In the genomic region with DNA sequence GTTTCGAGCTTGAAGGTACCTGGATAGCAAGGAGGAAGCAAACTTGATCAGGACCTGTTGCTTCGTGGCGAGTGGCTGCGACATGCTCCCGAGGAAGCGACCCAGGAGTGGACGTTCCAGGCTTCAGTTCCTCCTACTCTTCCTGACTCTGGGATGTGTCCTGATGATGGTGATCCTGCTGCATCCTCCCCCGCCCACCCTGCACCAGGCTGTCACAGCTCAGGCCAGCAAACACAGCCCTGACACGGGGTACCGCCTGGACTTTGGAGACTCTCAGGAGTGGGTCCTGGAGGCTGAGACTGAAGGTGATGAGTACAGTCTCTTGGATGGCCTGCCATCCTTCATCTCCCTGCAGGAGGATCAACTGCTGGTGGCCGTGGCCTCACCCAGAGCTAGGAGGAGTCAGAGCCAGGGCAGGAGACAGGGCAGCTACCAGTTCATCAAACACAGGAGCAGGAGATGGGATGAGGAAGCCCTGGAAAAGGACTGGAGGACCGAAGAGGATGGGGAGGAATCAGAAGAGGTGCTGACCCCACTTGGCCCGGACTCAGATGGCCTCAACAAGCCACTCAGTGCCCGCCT, we compare ENCODE assay signal across 10 mouse cellular contexts. TPM values are rescaled to one million over a fixed set of nuclear protein-coding genes. Genes with fewer than 3 reads are reported as not detected.
A peak's percentile ranks its signal among the peaks of the same experiment; 100 is the strongest.
DNase-seq lines count a peak whose midpoint lies in the region; ATAC-seq and TF ChIP-seq lines count a peak whose summit lies in the region.
"Had no signal": no experiment of that assay in that cellular context is flagged by ENCODE, and none has a peak within 500 bp of the region (broad histone marks: within the 10 kb centered on the region; RNA-seq: fewer than 3 reads in every experiment).

No protein-coding gene starts in this region.

- DNase-seq in brain, adult 2 months (ENCODE audit: low read depth, low spot score), result peak; percentile 37
- peak; percentile 61 for DNase-seq in cerebellum, adult 9-10 months
- DNase-seq in frontal cortex, postnatal 14 days (ENCODE audit: low spot score in 2 of 2), result no peak
- DNase-seq in forebrain, postnatal 0 days, result no peak
- no peak for DNase-seq in adrenal gland, adult 18-20 months (ENCODE audit: low spot score in 2 of 2)

- H3K9me3 ChIP-seq in intestine, postnatal 0 days (ENCODE audit: control insufficient read depth), result no peaks in the 10 kb centered on the region
- no peaks in the 10 kb centered on the region for H3K9me3 ChIP-seq in intestine, embryonic 15.5 days
- H3K9me3 ChIP-seq in heart, embryonic 14.5 days (ENCODE audit: control insufficient read depth, low read length), result no peaks in the 10 kb centered on the region
- H3K9me3 ChIP-seq in forebrain, postnatal 0 days (ENCODE audit: low read length), result no peaks in the 10 kb centered on the region
- H3K9me3 ChIP-seq: limb, embryonic 12.5 days had no signal

- H3K4me3 ChIP-seq in intestine, postnatal 0 days (ENCODE audit: low read depth, low read length), result no peak overlapping the region
- no peak overlapping the region for H3K4me3 ChIP-seq in intestine, embryonic 15.5 days (replicated peaks)
- 0 out of 4 replicates have a peak overlapping the region, but pooled peaks of 1 of the 2 experiments have one; percentile 14 for H3K4me3 ChIP-seq in heart, embryonic 14.5 days (ENCODE audit: control insufficient read depth in 1 of 2, insufficient read depth in 1 of 2, low read depth in 1 of 2, low read length in 2 of 2)
- H3K4me3 ChIP-seq in forebrain, postnatal 0 days (ENCODE audit: low read depth, low read length), result no peak overlapping the region
- H3K4me3 ChIP-seq: limb, embryonic 12.5 days had no signal

- peak overlapping the region; percentile 30; the same call in 1 of the 2 replicates for H3K4me2 ChIP-seq in intestine, postnatal 0 days (replicated peaks; ENCODE audit: low read depth)
- no peak overlapping the region for H3K4me2 ChIP-seq in intestine, embryonic 15.5 days (replicated peaks)
- peak overlapping the region; percentile 55; the same call in 1 of the 2 replicates for H3K4me2 ChIP-seq in heart, embryonic 14.5 days (ENCODE audit: low read length)
- no peak overlapping the region for H3K4me2 ChIP-seq in forebrain, postnatal 0 days (ENCODE audit: low read depth)

- no peaks in the 10 kb centered on the region; the same call in 1 of the 2 replicates for H3K4me1 ChIP-seq in intestine, postnatal 0 days (replicated peaks; ENCODE audit: control insufficient read depth, insufficient read depth, low read length)
- no peaks in the 10 kb centered on the region for H3K4me1 ChIP-seq in intestine, embryonic 15.5 days (replicated peaks)
- peaks cover 14% of the 10 kb centered on the region in 2 experiments for H3K4me1 ChIP-seq in heart, embryonic 14.5 days (ENCODE audit: control insufficient read depth in 2 of 2, insufficient read depth in 2 of 2, low read length in 2 of 2)
- H3K4me1 ChIP-seq in forebrain, postnatal 0 days (ENCODE audit: insufficient read depth), result peaks cover 8% of the 10 kb centered on the region

- no peaks in the 10 kb centered on the region for H3K27me3 ChIP-seq in intestine, postnatal 0 days (replicated peaks; ENCODE audit: control insufficient read depth, insufficient read depth, low read length)
- H3K27me3 ChIP-seq in intestine, embryonic 15.5 days (replicated peaks), result no peaks in the 10 kb centered on the region; the same call in 1 of the 2 replicates
- H3K27me3 ChIP-seq in heart, embryonic 14.5 days (ENCODE audit: control insufficient read depth, insufficient read depth, low read length), result peaks cover 8% of the 10 kb centered on the region
- H3K27me3 ChIP-seq in forebrain, postnatal 0 days (ENCODE audit: insufficient read depth, low read length), result no peaks in the 10 kb centered on the region
- H3K27me3 ChIP-seq: CH12.LX had no signal

- no peak for ATAC-seq in intestine, postnatal 0 days
- ATAC-seq in intestine, embryonic 15.5 days, result no peak
- ATAC-seq in heart, embryonic 14.5 days (ENCODE audit: insufficient number of reproducible peaks, insufficient read depth, low FRiP score, low read depth), result no peak
- no peak for ATAC-seq in forebrain, postnatal 0 days

- no peaks in the 10 kb centered on the region for H3K36me3 ChIP-seq in intestine, postnatal 0 days (ENCODE audit: control insufficient read depth, insufficient read depth)
- H3K36me3 ChIP-seq in intestine, embryonic 15.5 days, result no peaks in the 10 kb centered on the region
- no peaks in the 10 kb centered on the region for H3K36me3 ChIP-seq in heart, embryonic 14.5 days (ENCODE audit: control insufficient read depth, insufficient read depth, low read length)
- H3K36me3 ChIP-seq in forebrain, postnatal 0 days (ENCODE audit: insufficient read depth), result no peaks in the 10 kb centered on the region
- H3K36me3 ChIP-seq: limb, embryonic 12.5 days had no signal

- no peak for TF ChIP-seq CTCF in intestine, postnatal 0 days (IDR thresholded peaks at IDR 0.05; ENCODE audit: low read depth)
- no peak for TF ChIP-seq CTCF in forebrain, postnatal 0 days (IDR thresholded peaks at IDR 0.05; ENCODE audit: low read depth)

- H3K27ac ChIP-seq in intestine, postnatal 0 days (ENCODE audit: low read depth, low read length), result no peak overlapping the region
- H3K27ac ChIP-seq in intestine, embryonic 15.5 days, result no peak overlapping the region
- H3K27ac ChIP-seq in heart, embryonic 14.5 days (replicated peaks in 1 of 2; ENCODE audit: control insufficient read depth in 1 of 2, insufficient read depth in 1 of 2, low read depth in 2 of 2, low read length in 2 of 2), result no peak overlapping the region
- H3K27ac ChIP-seq in forebrain, postnatal 0 days (ENCODE audit: low read depth, low read length), result no peak overlapping the region
- H3K27ac ChIP-seq: limb, embryonic 12.5 days had no signal

- no peak overlapping the region for H3K9ac ChIP-seq in intestine, postnatal 0 days (ENCODE audit: low read depth, low read length)
- no peak overlapping the region for H3K9ac ChIP-seq in intestine, embryonic 15.5 days
- no peak overlapping the region for H3K9ac ChIP-seq in heart, embryonic 14.5 days (ENCODE audit: low read length)
- no peak overlapping the region for H3K9ac ChIP-seq in forebrain, postnatal 0 days
- H3K9ac ChIP-seq: limb, embryonic 12.5 days had no signal

- WGBS in intestine, postnatal 0 days, result 72% methylated on average over 14 of the region's 14 CpGs
- 69% methylated on average over 14 of the region's 14 CpGs for WGBS in intestine, embryonic 15.5 days
- WGBS in heart, embryonic 14.5 days, result 48% methylated on average over 14 of the region's 14 CpGs
- 83% methylated on average over 14 of the region's 14 CpGs for WGBS in forebrain, postnatal 0 days

RNA-seq across cellular contexts. Expression of gene Galnt15, which starts 0.7 kb away (rescaled TPM):
- polyA plus RNA-seq in intestine, postnatal 0 days (2015; fragmentation: Nextera tagmentation; extraction: Ambion mirVana), result 0.35 and 0.42 TPM in 2 replicates
- 0.04 and 0.05 TPM in 2 replicates for polyA plus RNA-seq in intestine, embryonic 15.5 days (2015; fragmentation: Nextera tagmentation; extraction: Ambion mirVana)
- 0.27 and 0.32 TPM in 2 replicates for polyA plus RNA-seq in heart, embryonic 14.5 days (2014; fragmentation: Nextera tagmentation; extraction: Ambion mirVana)
- 0.92 and 1.8 TPM in 2 replicates for total RNA-seq in forebrain, postnatal 0 days (2014; rRNA removed)
- polyA plus RNA-seq in forebrain, postnatal 0 days (2015; fragmentation: Nextera tagmentation; extraction: Ambion mirVana), result 0.48 and 0.54 TPM in 2 replicates
- 10 to 100 TPM in 1 of 2 experiments, 1 to 10 TPM in 1; 9.1 to 10.7 TPM for total RNA-seq in adrenal gland, adult 18-20 months (2021)
- total RNA-seq: CH12.LX had no signal
- polyA plus RNA-seq: limb, embryonic 12.5 days had no signal

RNA-seq across cellular contexts. Expression of gene Oxnad1, which starts 55.7 kb away (rescaled TPM):
- polyA plus RNA-seq in intestine, postnatal 0 days (2015; fragmentation: Nextera tagmentation; extraction: Ambion mirVana), result 19.3 and 22.4 TPM in 2 replicates
- polyA plus RNA-seq in intestine, embryonic 15.5 days (2015; fragmentation: Nextera tagmentation; extraction: Ambion mirVana), result 34.8 and 39.1 TPM in 2 replicates
- polyA plus RNA-seq in heart, embryonic 14.5 days (2014; fragmentation: Nextera tagmentation; extraction: Ambion mirVana), result 25.8 and 29.9 TPM in 2 replicates
- 26.2 and 36.5 TPM in 2 replicates for total RNA-seq in forebrain, postnatal 0 days (2014; rRNA removed)
- 16.9 and 22.4 TPM in 2 replicates for polyA plus RNA-seq in forebrain, postnatal 0 days (2015; fragmentation: Nextera tagmentation; extraction: Ambion mirVana)
- 10 to 100 TPM; 32.5 to 45.4 TPM for total RNA-seq in adrenal gland, adult 18-20 months (2021)

RNA-seq across cellular contexts. Expression of gene Dph3, which starts 56.0 kb away (rescaled TPM):
- 103 and 111 TPM in 2 replicates for polyA plus RNA-seq in intestine, postnatal 0 days (2015; fragmentation: Nextera tagmentation; extraction: Ambion mirVana)
- polyA plus RNA-seq in intestine, embryonic 15.5 days (2015; fragmentation: Nextera tagmentation; extraction: Ambion mirVana), result 105 and 108 TPM in 2 replicates
- polyA plus RNA-seq in heart, embryonic 14.5 days (2014; fragmentation: Nextera tagmentation; extraction: Ambion mirVana), result 93.4 and 96.0 TPM in 2 replicates
- 54.3 and 54.7 TPM in 2 replicates for total RNA-seq in forebrain, postnatal 0 days (2014; rRNA removed)
- 68.0 and 76.4 TPM in 2 replicates for polyA plus RNA-seq in forebrain, postnatal 0 days (2015; fragmentation: Nextera tagmentation; extraction: Ambion mirVana)
- total RNA-seq in adrenal gland, adult 18-20 months (2021), result 10 to 100 TPM; 56.0 to 61.3 TPM

Comparison
In these comparisons a context has a peak if more than half of its experiments do, and no peak if none do; other contexts are left out.
1. H3K4me2 ChIP-seq: peak in intestine, postnatal 0 days (single experiment) and heart, embryonic 14.5 days (single experiment); none in intestine, embryonic 15.5 days (single experiment) and forebrain, postnatal 0 days (single experiment).
2. DNase-seq: peak in brain, adult 2 months (single experiment) and cerebellum, adult 9-10 months (single experiment); none in frontal cortex, postnatal 14 days (0 of 2), forebrain, postnatal 0 days (single experiment) and adrenal gland, adult 18-20 months (0 of 2).